Mouse (Mus musculus): ENCODE data around the gene Lgals4. TPM values are rescaled to one million over a fixed set of nuclear protein-coding genes. Genes with fewer than 3 reads are reported as not detected.

Gene Lgals4
- polyA plus RNA-seq, 1 experiment from 2014 or later, result 21.3 TPM

- Histone ChIP-seq H3K36me3 (replicated peaks; ENCODE audit: insufficient read depth, low read length) (peaks cover 47% of the 10 kb centered on the region), H3K4me1 (ENCODE audit: insufficient read depth) (peaks cover 44% of the 10 kb centered on the region), H3K27me3 (ENCODE audit: insufficient read depth, low read length) (no peaks in the 10 kb centered on the region), H3K4me3 (ENCODE audit: low read depth, low read length) (no peak overlapping the region), H3K9me3 (ENCODE audit: low read length) (no peaks in the 10 kb centered on the region), H3K27ac (ENCODE audit: low read depth) (peak overlapping the region; percentile 92), H3K9ac (replicated peaks) (no peak overlapping the region), H3K4me2 (ENCODE audit: low read depth, low read length) (no peak overlapping the region)
- DNase-seq (no peak), ATAC-seq (no peak)
- 52% methylated on average over 10 of the region's 10 CpGs for WGBS (ENCODE audit: insufficient replicate concordance)
- no peak for TF ChIP-seq CTCF (IDR thresholded peaks at IDR 0.05; ENCODE audit: low read depth)
- TF ChIP-seq EP300 (IDR thresholded peaks at IDR 0.05; ENCODE audit: low read depth), result no peak
Measured at GRCm38 (mm10) chr7:28822993-28823903, 10.4 kb upstream of the Lgals4 start.

- no peak for DNase-seq
- Histone ChIP-seq H3K27me3 (ENCODE audit: insufficient read depth, low read length) (no peaks in the 10 kb centered on the region), H3K36me3 (replicated peaks; ENCODE audit: insufficient read depth, low read length) (peaks cover 44% of the 10 kb centered on the region), H3K9ac (replicated peaks) (no peak overlapping the region), H3K4me3 (ENCODE audit: low read depth, low read length) (no peak overlapping the region), H3K9me3 (ENCODE audit: low read length) (no peaks in the 10 kb centered on the region), H3K4me1 (ENCODE audit: insufficient read depth) (peaks cover 40% of the 10 kb centered on the region), H3K4me2 (ENCODE audit: low read depth, low read length) (no peak overlapping the region), H3K27ac (ENCODE audit: low read depth) (peak overlapping the region; percentile 92)
- TF ChIP-seq CTCF (IDR thresholded peaks at IDR 0.05; ENCODE audit: low read depth), result no peak
- no peak for TF ChIP-seq EP300 (IDR thresholded peaks at IDR 0.05; ENCODE audit: low read depth)
- 44% methylated on average over 2 of the region's 2 CpGs for WGBS (ENCODE audit: insufficient replicate concordance)
- no peak for ATAC-seq
Measured at GRCm38 (mm10) chr7:28823932-28824331, 9.7 kb upstream of the Lgals4 start.

DNA sequence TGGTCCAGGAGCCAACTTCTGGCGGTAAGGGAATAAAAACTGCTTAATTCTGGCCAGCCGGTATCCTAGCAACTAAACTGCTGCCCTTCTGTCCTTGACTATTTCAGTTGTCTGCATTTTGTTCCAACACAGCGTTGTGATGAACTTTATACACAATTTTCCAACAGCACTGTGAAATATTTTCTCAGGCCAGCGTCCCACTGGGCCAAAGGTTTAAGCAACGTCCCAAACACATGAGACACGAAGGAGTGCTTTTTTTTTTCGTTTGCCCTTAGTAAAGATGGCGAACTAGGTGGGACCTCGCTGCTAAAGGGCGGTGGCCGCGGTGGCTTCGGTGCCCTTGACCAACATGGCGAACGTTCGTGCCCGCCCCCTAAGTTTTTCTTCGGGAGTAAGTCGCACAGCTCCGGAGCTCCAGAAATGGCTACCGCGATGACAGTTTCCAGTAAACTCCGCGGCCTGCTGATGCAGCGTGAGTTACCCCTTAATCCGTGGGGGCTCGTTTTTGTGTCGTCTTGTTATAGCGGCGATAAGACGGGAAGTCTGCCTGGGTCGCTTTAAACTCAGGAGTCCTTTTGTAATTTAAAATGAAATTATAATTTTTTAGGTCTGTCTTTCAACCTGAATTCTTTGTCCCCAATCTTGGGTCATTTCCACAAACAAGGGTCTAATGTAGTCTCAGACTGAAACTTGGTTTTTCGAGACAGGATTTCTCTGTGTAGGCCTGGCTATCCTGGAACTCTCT is 8.5 kb upstream of the Lgals4 start, which contains the start of gene Ech1:
Gene Ech1, plus strand, starts transcription at position 277 of the 745 bp plus-strand sequence.
- peak within 1 kb of the TSS; percentile 92 for H3K27ac ChIP-seq (ENCODE audit: low read depth)
- peak within 1 kb of the TSS; percentile 69 for H3K4me2 ChIP-seq (ENCODE audit: low read depth, low read length)
- no peaks in the 10 kb centered on the region for H3K27me3 ChIP-seq (ENCODE audit: insufficient read depth, low read length)
- no peaks in the 10 kb centered on the region for H3K9me3 ChIP-seq (ENCODE audit: low read length)
- 1% methylated on average over 33 of the region's 33 CpGs for whole genome bisulfite sequencing (ENCODE audit: insufficient replicate concordance)
- peaks cover 39% of the 10 kb centered on the region for H3K36me3 ChIP-seq (replicated peaks; ENCODE audit: insufficient read depth, low read length)
- no peak for TF ChIP-seq CTCF (IDR thresholded peaks at IDR 0.05; ENCODE audit: low read depth)
- peak; percentile 85; the same call in 1 of the 2 replicates for TF ChIP-seq EP300 (IDR thresholded peaks at IDR 0.05; ENCODE audit: low read depth)
- ATAC-seq (peak; percentile 81), DNase-seq (peak; percentile 92)
- peak within 1 kb of the TSS; percentile 55 for H3K4me3 ChIP-seq (ENCODE audit: low read depth, low read length)
- peaks cover 35% of the 10 kb centered on the region for H3K4me1 ChIP-seq (ENCODE audit: insufficient read depth)
- H3K9ac ChIP-seq (replicated peaks), result peak within 1 kb of the TSS; percentile 70

GRCm38 (mm10) chr7:28825686-28826401 is 7.8 kb upstream of the Lgals4 start:
- WGBS (ENCODE audit: insufficient replicate concordance), result 29% methylated on average over 11 of the region's 11 CpGs
- peaks cover 38% of the 10 kb centered on the region for H3K36me3 ChIP-seq (replicated peaks; ENCODE audit: insufficient read depth, low read length)
- peak overlapping the region; percentile 69 for H3K4me2 ChIP-seq (ENCODE audit: low read depth, low read length)
- peaks cover 36% of the 10 kb centered on the region for H3K4me1 ChIP-seq (ENCODE audit: insufficient read depth)
- no peak for DNase-seq
- H3K27ac ChIP-seq (ENCODE audit: low read depth), result peak overlapping the region; percentile 92
- TF ChIP-seq EP300 (IDR thresholded peaks at IDR 0.05; ENCODE audit: low read depth), result no peak
- peak; percentile 37 for TF ChIP-seq CTCF (IDR thresholded peaks at IDR 0.05; ENCODE audit: low read depth)
- H3K4me3 ChIP-seq (ENCODE audit: low read depth, low read length), result peak overlapping the region; percentile 55
- no peaks in the 10 kb centered on the region for H3K9me3 ChIP-seq (ENCODE audit: low read length)
- ATAC-seq, result peak; percentile 24; the same call in 1 of the 2 replicates
- H3K9ac ChIP-seq (replicated peaks), result peak overlapping the region; percentile 70
- H3K27me3 ChIP-seq (ENCODE audit: insufficient read depth, low read length), result no peaks in the 10 kb centered on the region

DNA sequence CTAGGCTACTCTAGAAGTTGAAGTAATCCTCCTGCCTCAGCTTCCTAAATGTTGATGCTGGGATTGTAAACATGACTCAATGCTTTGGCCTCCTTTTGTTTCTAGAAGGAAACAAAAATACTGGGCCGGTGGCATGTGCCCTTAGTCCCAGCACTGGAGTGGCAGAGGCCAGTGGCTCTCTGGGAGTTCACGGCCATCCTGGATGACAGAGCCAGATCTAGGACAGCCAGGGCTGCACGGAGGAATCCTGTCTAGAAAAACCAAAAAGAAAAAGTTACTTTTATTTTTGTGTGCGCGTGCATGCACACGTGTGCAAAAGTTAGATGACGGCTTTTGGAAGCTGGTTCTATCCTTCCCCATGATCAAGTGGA is 7.3 kb upstream of the Lgals4 start:
- Histone ChIP-seq H3K9me3 (ENCODE audit: low read length) (no peaks in the 10 kb centered on the region), H3K27ac (ENCODE audit: low read depth) (peak overlapping the region; percentile 92), H3K36me3 (replicated peaks; ENCODE audit: insufficient read depth, low read length) (peaks cover 38% of the 10 kb centered on the region), H3K27me3 (ENCODE audit: insufficient read depth, low read length) (no peaks in the 10 kb centered on the region), H3K4me2 (ENCODE audit: low read depth, low read length) (peak overlapping the region; percentile 69), H3K4me1 (ENCODE audit: insufficient read depth) (peaks cover 41% of the 10 kb centered on the region), H3K4me3 (ENCODE audit: low read depth, low read length) (peak overlapping the region; percentile 55), H3K9ac (replicated peaks) (peak overlapping the region; percentile 70)
- TF ChIP-seq EP300 (IDR thresholded peaks at IDR 0.05; ENCODE audit: low read depth) (no peak), CTCF (IDR thresholded peaks at IDR 0.05; ENCODE audit: low read depth) (no peak; the same call in 1 of the 2 replicates)
- no peak for DNase-seq
- WGBS (ENCODE audit: insufficient replicate concordance), result 88% methylated on average over 7 of the region's 7 CpGs
- no peak for ATAC-seq
